Mouse (Mus musculus) stomach, embryonic 15.5 days (tissue): ENCODE measurements around the gene Ggt5. TPM values are rescaled to one million over a fixed set of nuclear protein-coding genes. Genes with fewer than 3 reads are reported as not detected.
A peak's percentile ranks its signal among the peaks of the same experiment; 100 is the strongest.

Experiments
- ATAC-seq: fragments of 200-750 bp; cut with Nextera tagmentation; 2 replicates; pipeline ENCODE4 v1.8.0; 2017; ENCODE audit warnings: low read depth, moderate number of reproducible peaks, moderate TSS enrichment; ENCODE audit not compliant: insufficient read depth, low FRiP score
- H3K27ac ChIP-seq: fragments of 300-500 bp; sonication (generic); 2 replicates; pipeline ENCODE4 v1.5.1; 2015; ENCODE audit warnings: mild to moderate bottlenecking, inconsistent platforms
- H3K27me3 ChIP-seq: fragments of 300-500 bp; sonication (generic); replicated peaks from 2 replicates; pipeline ENCODE4 v1.6.1; 2015; ENCODE audit warnings: inconsistent platforms
- H3K36me3 ChIP-seq: fragments of 300-500 bp; sonication (generic); 2 replicates; pipeline ENCODE4 v1.6.1; 2015; ENCODE audit warnings: inconsistent platforms
- H3K4me1 ChIP-seq: fragments of 300-500 bp; sonication (generic); 2 replicates; pipeline ENCODE4 v1.6.1; 2015; ENCODE audit warnings: inconsistent platforms
- H3K4me2 ChIP-seq: fragments of 300-500 bp; sonication (generic); 2 replicates; pipeline ENCODE4 v1.6.1; 2015; ENCODE audit warnings: mild to moderate bottlenecking, inconsistent platforms
- H3K4me3 ChIP-seq: fragments of 300-500 bp; sonication (generic); replicated peaks from 2 replicates; pipeline ENCODE4 v1.5.1; 2015; ENCODE audit warnings: inconsistent platforms
- H3K9ac ChIP-seq: fragments of 300-500 bp; sonication (generic); 2 replicates; pipeline ENCODE4 v1.6.1; 2015; ENCODE audit warnings: inconsistent platforms
- H3K9me3 ChIP-seq: fragments of 300-500 bp; sonication (generic); 2 replicates; pipeline ENCODE4 v1.6.1; 2016; ENCODE audit warnings: inconsistent platforms
- WGBS: fragments of 180-500 bp; shearing (Covaris S2); methylation state at CpG from one replicate; pipeline ENCODE4 v1.1.7; 2015; 5-methylcytosine and 5-hydroxymethylcytosine counted together
- polyA plus RNA-seq: library from polyadenylated mRNA; unstranded; fragments of >200 nt; fragmentation: Nextera tagmentation; extraction: Ambion mirVana; gene quantifications from 2 replicates; pipeline ENCODE4 v1.2.1, GENCODE M21; 2015

Gene Ggt5
- polyA plus RNA-seq, 1 experiment from 2014 or later = 7.2 TPM

- H3K4me1 ChIP-seq = peaks cover 18% of the 10 kb centered on the region
- peak within 1 kb of the TSS; percentile 33; the same call in 1 of the 2 replicates for H3K27ac ChIP-seq
- peak; percentile 70 for ATAC-seq
- 5% methylated on average over 11 of the region's 11 CpGs for WGBS
- H3K4me2 ChIP-seq = peak within 1 kb of the TSS; percentile 32
- no peaks in the 10 kb centered on the region for H3K9me3 ChIP-seq
- H3K4me3 ChIP-seq = peak within 1 kb of the TSS; percentile 5; the same call in 1 of the 2 replicates
- H3K27me3 ChIP-seq = no peaks in the 10 kb centered on the region
- H3K9ac ChIP-seq = no peak within 1 kb of the TSS
- H3K36me3 ChIP-seq = 0 out of 2 replicates have a peak, but pooled peaks cover 4% of the 10 kb centered on the region
Observed at GRCm38 (mm10) chr10:75643741-75644343, 54.7 kb downstream of the Ggt5 start, which contains the start of gene Susd2. Susd2 (minus strand) TSS chr10:75644008.

GRCm38 (mm10) chr10:75645616-75646015 is 56.5 kb downstream of the Ggt5 start:
- 90% methylated on average over 8 of the region's 8 CpGs for WGBS
- H3K36me3 ChIP-seq = 0 out of 2 replicates have a peak, but pooled peaks cover 11% of the 10 kb centered on the region
- no peaks in the 10 kb centered on the region for H3K27me3 ChIP-seq
- no peaks in the 10 kb centered on the region for H3K9me3 ChIP-seq
- H3K4me2 ChIP-seq = no peak overlapping the region
- ATAC-seq = no peak
- no peak overlapping the region for H3K27ac ChIP-seq
- H3K4me1 ChIP-seq = peaks cover 15% of the 10 kb centered on the region
- no peak overlapping the region for H3K4me3 ChIP-seq
- no peak overlapping the region for H3K9ac ChIP-seq

- WGBS = 91% methylated on average over 6 of the region's 6 CpGs
- Histone ChIP-seq H3K9me3 (no peaks in the 10 kb centered on the region), H3K9ac (no peak overlapping the region), H3K27ac (no peak overlapping the region), H3K4me1 (peaks cover 15% of the 10 kb centered on the region), H3K4me3 (no peak overlapping the region), H3K4me2 (no peak overlapping the region), H3K27me3 (no peaks in the 10 kb centered on the region), H3K36me3 (peaks cover 16% of the 10 kb centered on the region)
- no peak for ATAC-seq
Observed at GRCm38 (mm10) chr10:75646406-75646805, 57.3 kb downstream of the Ggt5 start.

- peaks cover 15% of the 10 kb centered on the region for H3K4me1 ChIP-seq
- no peaks in the 10 kb centered on the region for H3K9me3 ChIP-seq
- H3K4me2 ChIP-seq = no peak overlapping the region
- no peak overlapping the region for H3K9ac ChIP-seq
- H3K27ac ChIP-seq = peak overlapping the region; percentile 51; the same call in 1 of the 2 replicates
- no peak overlapping the region for H3K4me3 ChIP-seq
- ATAC-seq = peak; percentile 28; the same call in 1 of the 2 replicates
- 60% methylated on average over 3 of the region's 3 CpGs for WGBS
- no peaks in the 10 kb centered on the region for H3K27me3 ChIP-seq
- peaks cover 26% of the 10 kb centered on the region for H3K36me3 ChIP-seq
Observed at GRCm38 (mm10) chr10:75647362-75647761, 58.2 kb downstream of the Ggt5 start.

- Histone ChIP-seq H3K4me2 (no peak overlapping the region), H3K9ac (no peak overlapping the region), H3K4me1 (peaks cover 8% of the 10 kb centered on the region), H3K27me3 (no peaks in the 10 kb centered on the region), H3K36me3 (peaks cover 33% of the 10 kb centered on the region), H3K27ac (peak overlapping the region; percentile 51; the same call in 1 of the 2 replicates), H3K9me3 (no peaks in the 10 kb centered on the region), H3K4me3 (no peak overlapping the region)
- WGBS = 88% methylated on average over 6 of the region's 6 CpGs
- ATAC-seq = no peak
Observed at GRCm38 (mm10) chr10:75648091-75648490, 59.0 kb downstream of the Ggt5 start.

- no peaks in the 10 kb centered on the region for H3K27me3 ChIP-seq
- H3K36me3 ChIP-seq = peaks cover 39% of the 10 kb centered on the region
- no peak overlapping the region for H3K4me2 ChIP-seq
- H3K9me3 ChIP-seq = no peaks in the 10 kb centered on the region
- ATAC-seq = no peak
- 82% methylated on average over 7 of the region's 7 CpGs for WGBS
- H3K4me1 ChIP-seq = peaks cover 4% of the 10 kb centered on the region; the same call in 1 of the 2 replicates
- H3K27ac ChIP-seq = no peak overlapping the region
- no peak overlapping the region for H3K4me3 ChIP-seq
- H3K9ac ChIP-seq = no peak overlapping the region
Observed at GRCm38 (mm10) chr10:75649001-75649400, 59.9 kb downstream of the Ggt5 start.

GRCm38 (mm10) chr10:75649406-75649995 is 60.4 kb downstream of the Ggt5 start:
- 88% methylated on average over 4 of the region's 4 CpGs for WGBS
- H3K4me3 ChIP-seq = no peak overlapping the region
- H3K27me3 ChIP-seq = no peaks in the 10 kb centered on the region
- no peaks in the 10 kb centered on the region for H3K4me1 ChIP-seq
- H3K9me3 ChIP-seq = no peaks in the 10 kb centered on the region
- no peak overlapping the region for H3K9ac ChIP-seq
- no peak for ATAC-seq
- H3K27ac ChIP-seq = no peak overlapping the region
- H3K36me3 ChIP-seq = peaks cover 39% of the 10 kb centered on the region
- H3K4me2 ChIP-seq = no peak overlapping the region

GRCm38 (mm10) chr10:75650306-75650902 is 61.3 kb downstream of the Ggt5 start:
- H3K9ac ChIP-seq = no peak overlapping the region
- H3K27me3 ChIP-seq = no peaks in the 10 kb centered on the region
- H3K4me1 ChIP-seq = no peaks in the 10 kb centered on the region
- WGBS = 87% methylated on average over 6 of the region's 6 CpGs
- no peak overlapping the region for H3K4me2 ChIP-seq
- ATAC-seq = no peak
- H3K9me3 ChIP-seq = no peaks in the 10 kb centered on the region
- peaks cover 46% of the 10 kb centered on the region for H3K36me3 ChIP-seq
- H3K4me3 ChIP-seq = no peak overlapping the region
- no peak overlapping the region for H3K27ac ChIP-seq

GRCm38 (mm10) chr10:75651381-75652068 is 62.4 kb downstream of the Ggt5 start:
- no peaks in the 10 kb centered on the region for H3K4me1 ChIP-seq
- H3K27me3 ChIP-seq = no peaks in the 10 kb centered on the region
- no peak overlapping the region for H3K9ac ChIP-seq
- no peak overlapping the region for H3K4me2 ChIP-seq
- no peak overlapping the region for H3K27ac ChIP-seq
- no peaks in the 10 kb centered on the region for H3K9me3 ChIP-seq
- peaks cover 52% of the 10 kb centered on the region for H3K36me3 ChIP-seq
- no peak overlapping the region for H3K4me3 ChIP-seq
- no peak for ATAC-seq
- WGBS = 93% methylated on average over 16 of the region's 16 CpGs

- peaks cover 73% of the 10 kb centered on the region for H3K36me3 ChIP-seq
- 86% methylated on average over 4 of the region's 4 CpGs for WGBS
- no peak overlapping the region for H3K27ac ChIP-seq
- H3K4me3 ChIP-seq = no peak overlapping the region
- H3K9ac ChIP-seq = no peak overlapping the region
- H3K4me1 ChIP-seq = no peaks in the 10 kb centered on the region
- no peak for ATAC-seq
- no peaks in the 10 kb centered on the region for H3K9me3 ChIP-seq
- H3K27me3 ChIP-seq = no peaks in the 10 kb centered on the region
- no peak overlapping the region for H3K4me2 ChIP-seq
Observed at GRCm38 (mm10) chr10:75654053-75654452, 64.9 kb downstream of the Ggt5 start.

GRCm38 (mm10) chr10:75657165-75657564 is 68.0 kb downstream of the Ggt5 start:
- no peak for ATAC-seq
- H3K36me3 ChIP-seq = peaks cover 61% of the 10 kb centered on the region

GRCm38 (mm10) chr10:75657772-75658171 is 68.6 kb downstream of the Ggt5 start:
- H3K36me3 ChIP-seq = peaks cover 55% of the 10 kb centered on the region
- H3K4me3 ChIP-seq = no peak overlapping the region
- no peak for ATAC-seq
- H3K9ac ChIP-seq = no peak overlapping the region
- H3K27me3 ChIP-seq = no peaks in the 10 kb centered on the region
- H3K4me2 ChIP-seq = no peak overlapping the region
- no peak overlapping the region for H3K27ac ChIP-seq
- 95% methylated on average over 7 of the region's 7 CpGs for WGBS
- H3K9me3 ChIP-seq = no peaks in the 10 kb centered on the region
- no peaks in the 10 kb centered on the region for H3K4me1 ChIP-seq

More at GRCm38 (mm10) chr10:75657165-75657564, 68.0 kb downstream of the Ggt5 start:
- Histone ChIP-seq H3K27me3 (no peaks in the 10 kb centered on the region), H3K4me2 (no peak overlapping the region), H3K4me3 (no peak overlapping the region), H3K9ac (no peak overlapping the region), H3K9me3 (no peaks in the 10 kb centered on the region), H3K27ac (no peak overlapping the region), H3K4me1 (no peaks in the 10 kb centered on the region)
- 91% methylated on average over 5 of the region's 5 CpGs for WGBS
